Mouse (Mus musculus): ENCODE results near the gene Gm7978.
"Not testable (repeated sequence)": the region's sequence is repeated elsewhere in the genome, so short reads cannot be mapped to it uniquely, and the experiment has no call there.

Gm7978 gene

GRCm38 (mm10) chr5:95736073-95736472 is at the start of gene Gm7978:
Gm7978 (minus strand) TSS chr5:95736173.
- DNase-seq = not testable (repeated sequence)

- not testable (repeated sequence) for DNase-seq
These were observed 39.7 kb upstream of the Gm7978 start, which contains the start of gene E330014E10Rik for GRCm38 (mm10) chr5:95775690-95776089. E330014E10Rik (plus strand) TSS chr5:95775990.

- not testable (repeated sequence) for DNase-seq
These were observed 5.7 kb upstream of the Gm7978 start, which contains the start of gene Gm7982 for GRCm38 (mm10) chr5:95741714-95742113. Gm7982 (plus strand) TSS chr5:95742014.
